Mouse (Mus musculus): ENCODE results near the gene Btnl6.
"Not testable (repeated sequence)": the region's sequence is repeated elsewhere in the genome, so short reads cannot be mapped to it uniquely, and the experiment has no call there.

Gene Btnl6

GRCm38 (mm10) chr17:34496539-34496938 is 20.6 kb downstream of the Btnl6 start:
- no peak for DNase-seq

GRCm38 (mm10) chr17:34495156-34495555 is 22.0 kb downstream of the Btnl6 start:
- DNase-seq, result not testable (repeated sequence)

- no peak for DNase-seq
These were observed 24.4 kb downstream of the Btnl6 start for GRCm38 (mm10) chr17:34492796-34493195.

- DNase-seq, result not testable (repeated sequence)
These were observed 39.7 kb downstream of the Btnl6 start, which contains the start of gene Btnl4 for GRCm38 (mm10) chr17:34477238-34478013. Btnl4 (minus strand) TSS chr17:34477318.

GRCm38 (mm10) chr17:34476427-34476826 is 40.7 kb downstream of the Btnl6 start:
- DNase-seq, result no peak

GRCm38 (mm10) chr17:34475060-34475459 is 42.1 kb downstream of the Btnl6 start:
- no peak for DNase-seq

- no peak for DNase-seq
These were observed 46.7 kb downstream of the Btnl6 start for GRCm38 (mm10) chr17:34470491-34470890.

GRCm38 (mm10) chr17:34465906-34466305 is 51.2 kb downstream of the Btnl6 start:
- not testable (repeated sequence) for DNase-seq

GRCm38 (mm10) chr17:34459255-34459654 is 57.9 kb downstream of the Btnl6 start:
- DNase-seq, result no peak

All from cerebellum, postnatal 36 days (tissue).